Mouse (Mus musculus) small intestine, adult 2 months (tissue): ENCODE measurements around the gene Svs1.

ENCODE experiments used
- CTCF ChIP-seq: fragments of 200-500 bp; IDR thresholded peaks from 2 replicates; pipeline ENCODE4 v1.5.1; 2012; ENCODE audit warnings: low read depth, mild to moderate bottlenecking, control low read depth, inconsistent platforms, low read length, moderate library complexity, mixed read lengths; ENCODE audit not compliant: insufficient replicate concordance, insufficient read length; ENCODE audit errors: extremely low read depth
- POLR2A ChIP-seq: fragments of 200-500 bp; IDR thresholded peaks from 2 replicates; pipeline ENCODE4 v1.6.1; 2012; ENCODE audit warnings: low read depth, mild to moderate bottlenecking, control low read depth, inconsistent platforms, low read length, moderate library complexity

DNA sequence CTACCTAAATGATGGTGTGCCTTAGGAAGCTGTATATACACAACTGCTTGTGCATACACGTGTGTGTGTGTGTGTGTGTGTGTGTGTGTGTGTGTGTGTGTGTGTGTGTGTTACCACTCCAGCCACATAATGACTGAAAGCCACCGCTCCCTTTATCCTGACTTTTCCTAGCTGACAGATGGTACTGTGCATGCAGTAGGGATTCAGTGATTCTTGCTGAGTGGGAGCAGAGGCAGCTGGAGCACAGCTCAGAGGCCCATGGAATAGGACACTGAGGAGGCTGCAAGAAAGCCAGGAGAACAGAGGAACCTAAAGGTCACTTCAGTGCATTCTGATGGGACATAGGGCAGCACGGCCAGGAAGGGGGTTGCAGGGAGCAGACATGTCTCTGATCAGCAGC lies 4.4 kb upstream of the Svs1 start:
- TF ChIP-seq POLR2A (no peak), CTCF (no peak)
